Mouse (Mus musculus): ENCODE data around the gene Nfia. TPM values are rescaled to one million over a fixed set of nuclear protein-coding genes. Genes with fewer than 3 reads are reported as not detected.

Nfia gene
- total RNA-seq, 2 experiments from 2014 or later: 2.7 to 21.8 TPM

DNA sequence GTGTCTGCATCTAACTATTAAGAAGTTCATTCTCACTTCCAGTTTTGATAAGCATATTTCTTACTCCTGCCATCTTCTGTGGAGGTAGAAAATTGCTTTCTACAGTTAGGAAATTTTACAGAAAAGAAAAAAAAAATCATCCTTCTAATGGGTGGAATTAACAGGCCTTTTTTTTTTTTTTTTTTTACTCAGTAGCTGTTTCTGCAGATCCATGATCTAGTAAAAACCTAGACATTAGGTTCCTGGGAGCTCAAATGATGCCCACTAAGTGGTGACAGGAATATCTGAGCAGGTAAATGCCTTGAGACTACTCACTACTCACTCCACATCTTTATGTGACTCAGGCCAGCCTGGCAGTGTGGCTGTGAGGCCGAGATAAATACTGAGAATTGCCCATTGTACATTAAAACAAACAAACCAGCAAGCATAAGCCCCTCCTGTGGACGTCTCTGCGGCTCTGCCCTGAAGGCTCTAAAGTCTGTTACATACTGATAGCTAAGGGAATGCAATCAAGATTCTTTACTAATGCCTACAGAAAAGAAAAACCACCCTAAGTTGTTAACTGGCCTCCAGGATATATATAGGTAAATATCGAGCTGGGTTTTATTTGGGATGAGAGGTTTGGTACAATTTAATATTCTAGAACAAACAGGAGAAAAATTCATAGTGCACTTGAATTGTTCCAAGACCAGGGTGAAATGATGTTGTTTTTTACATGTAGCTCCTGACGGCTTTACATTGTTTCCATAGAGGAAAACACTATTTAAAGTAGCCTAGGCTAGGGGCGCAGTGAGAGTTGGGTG lies 57.7 kb downstream of the Nfia start:
- ATAC-seq (replicated peaks; ENCODE audit: low FRiP score, poor library complexity, severe bottlenecking): peak; percentile 51

DNA sequence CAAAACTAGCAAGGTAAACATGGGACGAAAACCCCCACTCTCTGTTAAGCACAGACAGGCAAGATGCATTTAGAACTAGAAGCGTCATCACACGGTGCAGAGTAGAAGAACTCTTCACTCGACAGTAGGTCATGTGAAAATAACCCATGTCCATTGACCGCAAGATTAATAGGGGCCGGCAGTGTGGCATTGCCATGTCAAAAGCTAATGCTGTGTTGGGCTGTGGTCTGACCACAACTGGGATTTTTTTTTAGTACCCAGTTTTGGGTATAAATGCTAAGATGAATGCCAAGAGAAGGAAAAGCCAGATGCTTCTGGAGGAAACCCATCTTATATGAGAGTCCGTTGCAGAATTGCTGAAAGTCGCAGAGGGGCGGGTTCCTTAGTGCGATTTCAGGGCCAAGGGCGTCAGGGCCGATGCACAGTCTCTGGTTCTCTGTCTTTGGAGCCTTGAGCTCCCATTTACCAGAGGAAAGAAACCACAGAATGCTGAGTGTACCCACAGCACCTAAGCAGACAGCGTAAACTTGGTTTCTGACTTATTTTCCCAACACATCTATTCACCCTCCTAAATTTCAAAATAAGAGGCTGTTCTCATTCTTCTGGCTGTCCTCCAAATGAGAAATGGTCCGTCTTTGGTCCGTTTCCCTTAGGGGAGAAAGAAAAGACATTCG lies 58.5 kb downstream of the Nfia start:
- ATAC-seq (replicated peaks; ENCODE audit: low FRiP score, poor library complexity, severe bottlenecking): peak; percentile 57

DNA sequence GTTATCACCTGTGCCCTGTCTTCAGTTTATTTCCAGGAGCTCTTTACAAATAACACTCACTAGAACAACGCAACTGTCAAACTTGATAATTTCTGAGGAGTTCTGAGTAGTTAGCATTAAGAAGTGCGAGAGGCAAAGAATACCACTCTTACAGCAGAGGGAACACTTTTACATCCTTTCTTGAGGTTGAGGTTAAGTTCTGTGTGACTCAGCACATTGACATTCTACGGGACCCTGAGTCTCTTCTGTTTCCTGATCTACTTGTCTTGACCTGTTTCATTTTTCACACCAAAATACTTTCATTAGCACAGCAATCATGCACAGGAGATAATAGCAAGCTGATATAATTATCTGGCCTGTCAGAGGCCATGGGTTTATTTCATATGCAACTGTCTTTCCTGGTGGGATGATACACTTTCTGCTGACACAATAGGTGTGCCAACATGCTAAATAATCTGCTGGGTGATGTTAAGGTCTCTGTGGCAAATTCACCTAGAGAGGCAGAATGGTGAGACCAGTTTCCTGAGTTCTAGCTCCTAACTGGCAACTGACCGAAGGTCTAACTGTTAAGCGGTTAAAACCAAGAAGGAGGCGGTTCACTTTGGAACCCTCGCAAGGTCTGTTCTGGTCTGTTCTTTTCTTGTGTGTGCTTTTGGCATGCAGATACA lies 59.2 kb downstream of the Nfia start:
- ATAC-seq (replicated peaks; ENCODE audit: low FRiP score, poor library complexity, severe bottlenecking): peak; percentile 72

DNA sequence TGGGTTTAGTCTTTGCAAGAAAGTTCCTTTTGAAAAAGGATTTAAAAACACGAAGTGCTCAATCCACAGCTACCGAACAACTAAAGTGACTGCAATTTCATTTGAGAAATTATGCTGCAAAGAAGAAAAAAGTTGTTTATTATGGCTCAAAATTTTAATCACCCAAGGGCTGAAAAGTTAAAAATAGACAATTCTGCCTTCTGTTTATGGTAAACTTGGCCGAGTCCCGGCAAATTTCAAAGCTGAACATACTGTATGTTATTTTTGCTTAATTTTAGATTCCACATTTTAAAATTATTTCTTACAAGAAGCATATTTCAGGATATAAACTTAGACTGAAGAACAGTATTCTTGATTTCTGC lies 59.7 kb downstream of the Nfia start:
- no peak for ATAC-seq (replicated peaks; ENCODE audit: low FRiP score, poor library complexity, severe bottlenecking)

DNA sequence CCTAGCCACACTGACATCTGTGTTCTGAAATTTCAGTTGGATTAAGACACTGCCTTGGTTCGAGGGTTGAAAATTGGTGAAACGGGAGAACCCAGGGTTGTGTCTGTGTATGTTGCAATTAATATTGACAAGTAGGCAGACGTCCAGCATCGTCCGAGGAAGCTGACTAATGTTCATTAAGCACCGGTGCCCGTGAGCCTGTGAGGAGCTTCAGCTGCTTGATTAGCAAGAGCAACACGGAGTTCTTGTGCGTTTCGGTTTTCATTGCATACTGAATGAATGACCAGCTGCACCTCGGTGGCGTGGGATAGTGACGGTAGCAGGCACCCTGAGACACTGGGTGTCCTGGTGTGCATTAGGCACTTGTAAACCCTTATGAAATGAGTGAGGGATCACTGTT lies 64.3 kb downstream of the Nfia start:
- ATAC-seq (replicated peaks; ENCODE audit: low FRiP score, poor library complexity, severe bottlenecking): no peak

DNA sequence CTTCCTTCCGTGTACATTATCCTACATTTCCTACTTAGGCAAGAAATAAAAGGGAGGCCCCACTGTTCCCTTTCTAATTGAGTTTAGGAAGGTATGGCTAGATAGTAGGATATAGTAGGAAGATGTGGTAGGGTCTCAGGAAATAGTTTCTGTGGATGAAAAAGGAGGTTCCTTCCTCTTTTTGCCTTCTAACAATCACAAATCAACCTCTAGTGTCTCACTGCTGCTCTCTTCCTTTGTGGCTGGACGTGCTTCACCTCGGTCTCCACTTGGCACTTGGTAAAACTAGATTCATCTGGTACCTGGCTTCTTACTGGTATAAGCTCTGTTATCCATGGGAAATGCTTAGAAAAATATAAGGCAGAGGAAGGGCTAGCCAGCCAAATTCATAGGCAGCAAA lies 65.2 kb downstream of the Nfia start:
- no peak for ATAC-seq (replicated peaks; ENCODE audit: low FRiP score, poor library complexity, severe bottlenecking)

DNA sequence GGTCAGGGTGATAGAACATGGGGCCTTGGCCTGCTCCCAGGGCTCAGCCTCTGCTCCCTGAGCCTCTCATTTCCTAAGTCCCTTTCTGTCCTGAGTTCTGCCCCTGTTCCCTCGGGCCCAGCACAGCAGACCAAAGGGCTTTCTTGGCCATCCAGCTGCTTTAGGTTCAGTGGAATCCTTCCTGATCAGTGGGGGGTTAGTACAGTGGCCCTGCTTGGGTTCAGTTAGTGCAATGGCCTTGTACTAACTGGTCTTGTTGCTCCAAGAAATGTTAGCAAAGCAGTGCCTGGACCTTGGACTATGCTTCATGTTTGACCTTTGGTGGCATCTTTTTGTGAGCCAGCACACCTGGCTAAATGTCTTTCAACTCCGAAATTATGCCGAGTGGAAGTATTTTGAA lies 66.1 kb downstream of the Nfia start:
- no peak for ATAC-seq (replicated peaks; ENCODE audit: low FRiP score, poor library complexity, severe bottlenecking)

DNA sequence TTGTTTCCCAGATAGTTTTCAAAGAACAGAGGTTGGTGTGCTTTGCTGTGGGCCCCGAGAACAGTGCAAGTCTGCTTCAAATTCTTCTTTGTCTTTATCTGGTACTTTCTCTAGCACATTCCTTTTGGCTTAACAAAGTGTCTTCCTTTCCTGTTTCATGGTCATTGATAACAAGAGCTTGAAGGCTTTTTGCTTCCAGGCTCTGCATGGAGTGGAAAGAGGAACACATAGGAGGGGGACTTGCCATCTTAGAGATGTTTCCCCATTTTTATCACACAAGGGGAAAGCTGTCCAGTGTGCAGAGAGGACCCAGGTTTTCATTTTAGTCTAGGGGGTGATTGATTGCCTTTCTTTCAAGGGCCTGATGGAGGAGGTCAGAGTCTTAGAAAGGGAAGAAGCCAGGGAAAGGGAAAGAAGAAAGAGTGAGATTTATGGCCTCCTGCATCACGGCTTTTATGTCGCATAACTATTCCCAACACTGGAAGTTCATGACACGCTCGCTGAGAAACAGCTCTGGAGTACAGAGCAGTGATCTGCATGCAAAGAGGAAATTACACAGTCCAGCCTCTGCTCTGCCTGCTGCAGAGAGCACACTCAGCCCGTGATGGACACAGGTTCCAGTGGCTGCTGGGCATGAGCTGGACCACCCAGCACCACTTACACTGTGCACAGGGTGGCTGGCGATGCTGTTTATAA lies 67.0 kb downstream of the Nfia start:
- ATAC-seq (replicated peaks; ENCODE audit: low FRiP score, poor library complexity, severe bottlenecking): no peak

DNA sequence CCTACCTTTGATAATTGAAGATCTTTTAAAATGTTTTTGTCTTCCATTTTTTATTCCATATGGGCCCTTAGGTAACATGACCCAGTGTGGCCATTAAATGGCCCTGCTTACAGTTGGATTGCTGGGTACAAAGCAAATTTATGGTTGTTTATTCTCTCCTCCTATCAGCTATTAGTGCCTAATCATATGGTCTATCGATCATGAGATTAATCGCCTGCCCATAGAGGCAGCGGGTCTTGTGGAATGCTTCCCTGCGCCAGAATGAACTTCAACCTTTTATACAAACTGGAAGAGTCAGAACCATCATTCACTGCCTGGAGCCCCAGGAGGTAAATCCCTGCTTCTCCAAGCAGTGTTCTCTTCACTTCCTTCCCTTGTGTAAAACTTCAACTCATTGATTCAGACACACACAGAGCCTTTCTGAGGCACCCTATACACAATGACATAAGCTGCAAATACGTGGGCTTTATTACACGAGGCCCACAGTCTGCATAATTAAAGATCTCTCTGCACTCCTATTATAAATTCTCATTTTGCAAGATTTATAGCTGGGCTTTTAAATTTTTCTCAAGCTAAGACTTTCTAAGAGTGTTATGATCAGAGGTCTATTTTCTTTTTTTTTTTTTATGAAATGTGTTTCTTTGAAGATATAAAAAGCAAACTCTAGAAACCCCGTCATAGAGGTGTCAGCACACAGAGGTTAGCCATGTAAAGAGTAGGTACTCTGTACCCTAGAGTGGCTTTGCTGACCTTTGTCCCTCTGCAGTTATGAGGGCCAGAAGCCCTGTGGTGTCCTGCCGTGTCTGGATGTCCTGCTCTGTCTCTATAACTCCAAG lies 67.9 kb downstream of the Nfia start:
- ATAC-seq (replicated peaks; ENCODE audit: low FRiP score, poor library complexity, severe bottlenecking): peak; percentile 22; the same call in 1 of the 2 replicates

DNA sequence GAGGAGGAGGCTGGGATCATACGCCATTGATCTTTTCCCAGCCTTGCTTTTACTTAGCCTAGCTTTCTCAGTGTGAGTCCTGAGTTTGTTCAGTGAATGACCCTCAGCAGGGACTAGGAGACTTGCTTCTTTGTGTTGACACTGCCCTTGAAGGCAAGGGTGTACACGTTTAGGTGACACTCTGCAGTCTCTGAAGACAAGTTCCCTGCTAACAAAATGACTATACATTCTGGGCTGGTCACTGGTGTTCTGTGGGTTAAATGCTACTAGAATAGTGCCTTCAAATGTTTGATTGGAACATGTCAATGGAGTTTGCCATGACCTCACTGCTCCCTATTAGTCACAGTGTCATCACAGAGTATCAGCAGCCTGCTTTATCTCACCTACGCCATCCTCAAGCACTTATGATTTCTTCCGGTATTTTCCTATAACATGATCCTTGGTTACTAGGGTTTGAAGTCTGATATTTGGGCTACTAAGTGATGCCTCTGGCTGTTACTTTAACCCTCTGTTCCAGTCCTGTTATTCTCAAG lies 68.6 kb downstream of the Nfia start:
- no peak; the same call in 1 of the 2 replicates for ATAC-seq (replicated peaks; ENCODE audit: low FRiP score, poor library complexity, severe bottlenecking)

DNA sequence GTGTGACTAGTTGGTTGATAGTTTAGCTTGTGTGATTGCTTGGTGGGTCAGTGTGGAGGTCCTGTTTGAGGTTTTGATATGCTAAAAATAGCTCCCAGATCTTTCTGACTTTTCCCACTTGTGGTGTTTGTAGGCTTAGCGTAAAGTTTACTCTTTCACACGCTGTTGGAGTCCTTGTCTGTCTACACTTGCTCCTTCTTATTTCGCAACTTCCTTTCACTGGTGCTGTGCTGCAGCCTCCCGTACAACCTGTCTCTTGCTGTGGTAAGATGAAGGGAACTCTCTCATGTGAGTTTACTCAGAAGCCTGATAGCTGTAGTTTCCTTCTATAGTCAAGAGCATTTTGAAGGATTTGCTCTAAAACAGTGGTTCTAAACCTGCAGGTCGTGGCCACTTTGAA lies 69.2 kb downstream of the Nfia start:
- ATAC-seq (replicated peaks; ENCODE audit: low FRiP score, poor library complexity, severe bottlenecking): no peak

DNA sequence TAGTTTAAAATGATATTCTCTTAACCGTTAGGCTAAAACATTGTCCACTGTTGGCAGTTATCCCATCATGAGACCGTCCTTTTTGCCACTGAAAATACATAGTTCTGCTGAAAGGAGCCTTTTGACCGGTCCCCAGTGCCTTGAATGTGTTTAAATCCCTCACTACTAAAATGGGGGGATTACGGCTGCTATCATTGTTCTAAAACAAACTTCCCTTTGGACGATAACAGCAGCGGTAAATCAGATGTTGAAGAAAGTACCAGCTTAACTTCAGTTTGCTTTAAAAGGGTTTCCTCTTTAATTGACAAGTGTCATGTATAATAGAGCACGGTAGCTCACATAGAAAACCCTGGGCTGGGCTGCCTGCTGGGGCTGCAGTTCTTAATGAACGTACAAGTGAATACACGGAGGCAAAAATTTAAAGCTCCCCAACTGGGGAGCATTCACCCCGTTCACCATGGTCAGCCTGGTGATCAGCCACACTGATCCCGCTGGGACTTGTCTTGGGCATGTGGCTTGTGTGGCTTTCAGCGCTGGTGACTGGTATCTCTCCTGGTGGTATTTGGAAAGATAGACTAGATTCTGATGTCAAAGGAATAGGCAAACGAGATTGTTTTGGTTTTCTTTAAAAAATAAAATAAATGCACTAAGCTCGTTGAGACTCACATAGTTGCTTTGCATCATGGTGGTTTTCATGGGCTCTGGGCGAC lies 71.6 kb downstream of the Nfia start:
- ATAC-seq (replicated peaks; ENCODE audit: low FRiP score, poor library complexity, severe bottlenecking): no peak

DNA sequence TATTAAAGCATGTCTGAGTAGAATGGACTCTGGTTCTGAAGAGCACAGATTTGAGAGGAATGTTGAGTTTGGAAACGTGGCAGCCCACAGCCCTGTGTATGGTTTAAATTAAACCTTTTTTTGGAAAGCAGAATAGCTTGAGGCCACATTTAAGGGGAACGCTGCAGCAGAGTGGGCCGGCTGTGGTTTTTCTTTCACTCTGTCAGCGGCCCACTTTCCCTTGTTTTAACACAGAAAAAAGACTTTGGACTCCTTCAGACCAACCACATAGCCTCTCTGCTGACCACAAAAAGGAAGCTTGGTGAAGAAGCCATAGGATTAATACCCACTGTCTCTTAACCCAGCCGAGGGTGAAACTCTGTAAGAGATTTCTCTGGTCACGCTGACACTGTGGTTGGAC lies 72.4 kb downstream of the Nfia start:
- no peak; the same call in 1 of the 2 replicates for ATAC-seq (replicated peaks; ENCODE audit: low FRiP score, poor library complexity, severe bottlenecking)

DNA sequence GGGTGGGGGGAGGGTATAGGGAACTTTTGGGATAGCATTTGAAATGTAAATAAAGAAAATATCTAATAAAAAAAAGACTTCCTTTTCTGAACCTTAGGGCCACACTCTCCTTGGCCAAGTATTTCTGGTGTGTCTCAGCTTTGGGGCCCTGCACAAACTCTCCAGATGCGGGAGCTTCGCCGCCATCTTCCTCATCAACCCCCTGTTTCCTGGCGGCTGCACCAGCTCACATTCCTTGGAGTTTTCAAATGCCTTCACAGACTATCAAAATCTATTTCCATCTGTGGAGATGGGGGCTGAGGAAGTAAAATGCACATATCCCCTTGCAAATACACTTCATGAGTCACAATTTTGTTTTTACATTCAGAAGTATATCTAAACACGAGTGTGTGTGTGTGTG lies 75.1 kb downstream of the Nfia start:
- no peak for ATAC-seq (replicated peaks; ENCODE audit: low FRiP score, poor library complexity, severe bottlenecking)

DNA sequence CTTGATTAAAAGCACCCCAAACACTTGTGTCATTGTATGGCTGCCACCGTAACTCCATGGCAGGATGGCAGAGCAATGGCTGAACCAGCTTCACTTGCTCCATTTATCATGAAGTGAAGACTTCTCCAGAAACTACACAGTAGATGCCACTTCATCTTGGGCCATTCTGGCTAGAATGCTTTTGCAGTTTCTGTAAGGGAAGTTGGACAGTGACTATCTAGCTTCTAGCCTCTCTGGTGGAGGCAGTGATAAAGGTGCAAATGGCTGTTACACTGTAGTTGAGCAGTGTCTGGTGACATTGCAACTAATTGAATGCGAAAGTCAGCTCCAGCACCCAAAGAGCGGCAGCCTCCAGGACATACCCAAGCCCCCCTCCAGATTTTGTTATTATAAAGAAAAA lies 78.5 kb downstream of the Nfia start:
- ATAC-seq (replicated peaks; ENCODE audit: low FRiP score, poor library complexity, severe bottlenecking): 0 out of 2 replicates have a peak, but pooled peaks have one; percentile 54

DNA sequence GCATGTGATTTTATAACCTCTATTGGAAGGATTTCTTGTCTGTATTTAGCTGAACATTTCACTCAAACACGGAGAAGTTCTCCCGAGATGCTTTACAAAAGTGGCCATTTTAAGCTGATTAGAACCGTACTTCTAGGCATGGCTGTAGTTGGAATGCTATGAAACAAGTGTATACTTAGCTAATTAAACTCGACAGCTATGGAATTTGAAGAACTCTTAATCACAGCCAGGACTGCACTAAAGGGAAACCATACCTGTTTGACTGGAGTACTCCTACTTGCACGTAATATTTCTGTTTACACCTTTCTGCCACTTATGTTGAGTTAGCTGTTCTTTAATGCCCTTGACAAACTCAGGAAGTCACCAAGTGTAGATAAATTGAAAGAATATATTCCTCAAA lies 79.2 kb downstream of the Nfia start:
- ATAC-seq (replicated peaks; ENCODE audit: low FRiP score, poor library complexity, severe bottlenecking): no peak

DNA sequence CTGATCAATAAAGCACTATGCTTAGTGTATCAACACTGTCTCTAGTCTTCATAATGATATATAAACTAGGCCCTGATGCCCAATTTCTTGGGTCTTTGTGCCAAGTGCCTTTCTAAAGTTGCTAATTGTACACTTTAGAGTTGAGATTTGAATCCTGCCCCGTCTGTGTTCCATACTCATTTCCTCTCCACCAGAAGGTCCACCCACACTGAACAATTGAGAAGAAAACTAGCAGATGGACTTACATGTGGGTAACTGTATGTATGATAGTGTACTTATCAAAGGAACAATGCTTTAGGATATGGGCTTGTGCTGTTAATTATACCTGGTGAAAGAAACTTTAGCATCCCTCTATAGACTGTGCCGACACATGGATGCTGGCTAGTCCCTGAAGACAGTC lies 80.1 kb downstream of the Nfia start:
- ATAC-seq (replicated peaks; ENCODE audit: low FRiP score, poor library complexity, severe bottlenecking): no peak

DNA sequence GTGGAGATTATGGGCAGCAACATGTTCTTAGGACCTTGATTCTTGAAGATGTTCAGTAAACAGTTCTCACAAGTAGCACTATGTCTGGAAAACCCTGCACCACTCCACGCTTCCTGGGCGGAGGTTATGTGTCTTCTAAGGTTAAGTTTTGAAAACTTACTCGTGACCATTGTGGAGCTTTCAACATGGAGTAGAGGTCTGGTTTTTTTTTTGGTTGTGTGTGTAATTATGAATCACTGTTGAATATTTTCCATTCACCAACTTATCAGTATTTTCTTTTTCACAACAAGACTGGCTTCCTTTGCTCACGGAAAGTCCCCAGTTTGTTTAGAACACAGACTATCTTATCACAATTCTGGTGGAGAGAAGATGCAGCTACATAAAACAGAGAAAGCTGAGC lies 82.2 kb downstream of the Nfia start:
- ATAC-seq (replicated peaks; ENCODE audit: low FRiP score, poor library complexity, severe bottlenecking): no peak

All from erythroid progenitor cell, adult 5-6 weeks (primary cell).